Mouse (Mus musculus): ENCODE results near the gene Llgl2.
"Not testable (repeated sequence)": the region's sequence is repeated elsewhere in the genome, so short reads cannot be mapped to it uniquely, and the experiment has no call there.

The Llgl2 gene

GRCm38 (mm10) chr11:115836656-115837395, 13.0 kb downstream of the Llgl2 start:
- no peak for DNase-seq

- no peak for DNase-seq
These were observed 13.9 kb downstream of the Llgl2 start for GRCm38 (mm10) chr11:115837606-115838345.

GRCm38 (mm10) chr11:115838895-115839311, 15.1 kb downstream of the Llgl2 start:
- DNase-seq: no peak

- no peak for DNase-seq
These were observed 15.9 kb downstream of the Llgl2 start for GRCm38 (mm10) chr11:115839732-115840131.

GRCm38 (mm10) chr11:115841044-115841443, 17.2 kb downstream of the Llgl2 start:
- no peak for DNase-seq

- no peak for DNase-seq
These were observed 18.2 kb downstream of the Llgl2 start for GRCm38 (mm10) chr11:115841961-115842550.

GRCm38 (mm10) chr11:115843141-115843890, 19.5 kb downstream of the Llgl2 start:
- DNase-seq: no peak

GRCm38 (mm10) chr11:115843891-115844239, 20.0 kb downstream of the Llgl2 start:
- DNase-seq: no peak

GRCm38 (mm10) chr11:115844240-115844639, 20.4 kb downstream of the Llgl2 start:
- no peak for DNase-seq

- DNase-seq: no peak
These were observed 22.0 kb downstream of the Llgl2 start for GRCm38 (mm10) chr11:115845819-115846218.

- DNase-seq: no peak
These were observed 30.8 kb downstream of the Llgl2 start for GRCm38 (mm10) chr11:115854674-115855073.

- DNase-seq: not testable (repeated sequence)
These were observed 33.3 kb downstream of the Llgl2 start for GRCm38 (mm10) chr11:115857146-115857545.

GRCm38 (mm10) chr11:115857936-115858335, 34.1 kb downstream of the Llgl2 start:
- no peak for DNase-seq

- DNase-seq: no peak
These were observed 34.5 kb downstream of the Llgl2 start, which contains the start of gene Myo15b for GRCm38 (mm10) chr11:115858354-115858753. TSS of gene Myo15b (plus strand) at chr11:115858406.

- DNase-seq: peak; percentile 56
These were observed 35.5 kb downstream of the Llgl2 start for GRCm38 (mm10) chr11:115859143-115859945.

GRCm38 (mm10) chr11:115863895-115864294, 40.0 kb downstream of the Llgl2 start:
- DNase-seq: no peak

- DNase-seq: no peak
These were observed 45.5 kb downstream of the Llgl2 start for GRCm38 (mm10) chr11:115869393-115869792.

- DNase-seq: no peak
These were observed 48.6 kb downstream of the Llgl2 start for GRCm38 (mm10) chr11:115872437-115872836.

GRCm38 (mm10) chr11:115875935-115876334, 52.1 kb downstream of the Llgl2 start:
- no peak for DNase-seq

GRCm38 (mm10) chr11:115876438-115876837, 52.6 kb downstream of the Llgl2 start:
- DNase-seq: no peak

GRCm38 (mm10) chr11:115877174-115877755, 53.4 kb downstream of the Llgl2 start:
- DNase-seq: no peak

- DNase-seq: no peak
These were observed 54.2 kb downstream of the Llgl2 start for GRCm38 (mm10) chr11:115878071-115878470.
